Mouse (Mus musculus) T-helper 17 cell (primary cell): Measurements from ENCODE around the gene Adam15.

Source experiments
- in situ Hi-C, 2 experiments: fragments of 300-600 bp; cut with MboI, MseI; formaldehyde crosslinking; loops; 1 replicate in 1 of 2; 2 replicates in 1 of 2; pipeline ENCODE4 v1.15.1; 2025; ENCODE audit warnings: high pct_unique_total_duplicates in 2 of 2

Adam15 gene

DNA sequence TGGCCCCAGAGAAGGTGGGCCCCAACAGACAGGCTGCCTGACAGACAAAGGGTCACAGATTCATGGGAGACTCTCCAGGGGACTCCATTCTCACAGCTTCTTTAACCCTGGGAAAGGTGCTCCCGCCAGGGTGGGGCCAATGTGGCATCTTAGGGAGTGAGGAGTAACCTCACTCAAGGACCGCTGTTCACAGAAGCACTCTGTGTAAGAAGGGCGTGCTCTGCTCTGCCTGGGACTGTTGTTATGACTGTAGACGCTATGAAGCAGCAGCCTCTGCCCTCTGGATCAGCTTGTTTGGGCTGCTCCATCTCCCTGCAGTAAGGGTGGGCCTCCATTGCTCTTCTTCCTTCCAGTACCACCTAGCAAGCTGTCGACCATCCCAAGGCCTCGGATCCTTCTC lies 45.4 kb downstream of the Adam15 start:
- in situ Hi-C loops = no loop called here

- in situ Hi-C loops = no loop called here
These were observed 49.3 kb downstream of the Adam15 start for GRCm38 (mm10) chr3:89300514-89300913.

GRCm38 (mm10) chr3:89300071-89300470 lies 49.7 kb downstream of the Adam15 start:
- in situ Hi-C loops = no loop called here

DNA sequence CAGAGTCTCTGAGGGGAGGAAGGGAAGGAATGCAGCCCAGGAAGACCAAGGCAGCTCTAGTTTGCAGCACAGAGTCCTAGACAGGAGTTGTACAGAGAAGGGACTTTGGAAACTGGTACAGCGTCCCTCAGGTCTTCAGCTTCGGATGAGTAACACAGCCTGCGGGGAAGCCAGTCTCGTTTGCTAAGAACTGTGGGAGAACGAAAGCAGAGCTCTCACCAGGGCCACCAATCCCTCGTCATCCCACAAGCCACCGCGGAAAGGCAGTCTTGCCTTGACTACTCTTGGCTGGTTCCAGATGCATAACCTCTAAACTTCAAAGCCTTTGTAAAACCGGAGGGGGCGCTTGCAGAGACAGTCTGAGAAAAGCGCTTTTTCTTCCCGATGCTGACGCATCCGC lies 50.3 kb downstream of the Adam15 start:
- in situ Hi-C loops = no loop called here

DNA sequence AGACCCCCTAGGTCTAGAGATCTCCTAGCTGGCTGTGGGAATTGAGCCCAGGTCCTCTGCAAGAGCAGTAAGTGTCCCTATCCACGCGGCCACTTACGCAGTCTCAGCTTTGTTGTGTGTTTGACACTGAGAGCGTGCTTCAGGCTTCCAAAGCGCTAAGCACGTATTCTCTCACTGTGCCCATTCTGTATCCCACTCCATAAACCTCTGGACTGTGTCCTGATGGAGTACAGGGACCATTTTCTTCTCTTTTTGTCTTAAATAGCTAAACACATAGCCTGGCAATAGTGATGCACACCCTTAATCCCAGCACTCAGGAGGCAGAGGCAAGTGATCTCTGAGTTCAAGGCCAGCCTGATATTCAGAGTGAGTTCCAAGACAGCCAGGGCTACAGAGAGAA lies 50.9 kb downstream of the Adam15 start:
- in situ Hi-C loops = no loop called here

- in situ Hi-C loops = no loop called here
These were observed 52.9 kb downstream of the Adam15 start for GRCm38 (mm10) chr3:89296761-89297396.

GRCm38 (mm10) chr3:89295685-89296230 lies 54.0 kb downstream of the Adam15 start:
- in situ Hi-C loops = no loop called here

GRCm38 (mm10) chr3:89294195-89294594 lies 55.6 kb downstream of the Adam15 start:
- in situ Hi-C loops = no loop called here

DNA sequence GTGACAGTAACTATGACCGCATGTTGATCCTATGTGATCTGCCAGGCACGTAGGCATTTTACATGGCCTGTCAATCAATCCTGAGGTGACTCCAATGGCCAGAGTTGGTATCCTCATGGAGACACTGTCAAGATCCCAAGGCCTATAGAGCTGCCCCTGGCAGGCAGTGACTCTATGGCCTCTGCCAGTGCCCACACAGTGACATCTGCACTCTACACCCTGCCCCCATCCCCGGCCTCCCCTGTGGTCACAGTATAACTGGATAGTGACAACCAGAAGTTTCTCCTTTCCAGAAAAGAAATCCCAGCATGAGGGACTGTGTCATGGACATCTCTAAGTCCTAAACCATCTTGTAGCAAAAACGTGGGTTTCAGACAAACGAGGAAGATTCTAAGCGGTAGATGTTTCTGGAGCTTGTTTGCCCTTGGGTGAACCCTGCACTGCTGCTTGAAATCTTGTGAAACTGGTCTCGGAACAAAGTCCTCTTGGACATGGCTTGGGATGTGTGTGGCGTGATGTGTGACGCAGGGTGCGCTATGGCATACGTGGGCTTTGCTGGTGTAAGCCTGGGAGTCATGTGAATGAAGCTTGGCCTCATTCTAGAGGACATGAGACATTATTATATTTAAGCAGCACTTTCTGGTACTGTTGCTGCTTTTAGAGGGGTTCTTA lies 56.4 kb downstream of the Adam15 start:
- in situ Hi-C loops = no loop called here

DNA sequence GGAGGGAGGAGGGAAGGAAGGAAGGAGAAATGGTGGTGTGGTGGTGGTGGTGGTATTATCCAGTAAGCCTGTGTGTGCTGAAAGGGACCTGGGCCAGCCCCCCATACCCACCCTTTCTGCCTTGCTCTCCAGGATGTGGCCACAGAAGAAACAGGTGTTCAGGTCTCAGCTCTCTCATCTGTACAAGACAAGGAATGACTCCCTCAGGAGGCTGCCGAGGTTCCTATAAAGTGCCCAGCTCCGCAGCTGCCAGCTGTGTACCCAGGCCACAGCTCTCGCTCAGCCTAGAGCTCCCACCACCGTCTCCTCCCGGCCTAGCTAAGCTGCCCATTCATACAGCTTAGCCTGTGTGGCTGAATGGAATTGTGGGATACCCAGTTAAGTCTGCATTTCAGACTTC lies 57.5 kb downstream of the Adam15 start:
- in situ Hi-C loops = no loop called here

- in situ Hi-C loops = no loop called here
These were observed 57.9 kb downstream of the Adam15 start for GRCm38 (mm10) chr3:89291874-89292273.
